Mouse (Mus musculus) hindbrain, embryonic 11.5 days (tissue): ENCODE data around the gene Cacna1b. TPM values are rescaled to one million over a fixed set of nuclear protein-coding genes. Genes with fewer than 3 reads are reported as not detected.

Experiments
- ATAC-seq: fragments of 200-750 bp; cut with Nextera tagmentation; 2 replicates; pipeline ENCODE4 v1.8.0; 2017; ENCODE audit warnings: mild to moderate bottlenecking, moderate TSS enrichment, moderate library complexity; ENCODE audit not compliant: low FRiP score
- DNase-seq: peaks from one replicate; pipeline ENCODE4 v3.0.0-alpha.2; 2015; ENCODE audit warnings: low spot score
- H3K27ac ChIP-seq: fragments of 300-500 bp; sonication (generic); 2 replicates; pipeline ENCODE4 v1.5.1; 2014; ENCODE audit warnings: mild to moderate bottlenecking, low read depth, low read length
- H3K27me3 ChIP-seq: fragments of 300-500 bp; sonication (generic); 2 replicates; pipeline ENCODE4 v1.6.1; 2014; ENCODE audit warnings: mild to moderate bottlenecking, low read length, moderate library complexity, mixed read lengths; ENCODE audit not compliant: control insufficient read depth, insufficient read depth
- H3K36me3 ChIP-seq: fragments of 300-500 bp; sonication (generic); 2 replicates; pipeline ENCODE4 v1.6.1; 2014; ENCODE audit warnings: mild to moderate bottlenecking, low read length, moderate library complexity, mixed read lengths; ENCODE audit not compliant: control insufficient read depth, insufficient read depth
- H3K4me1 ChIP-seq: fragments of 300-500 bp; sonication (generic); replicated peaks from 2 replicates; pipeline ENCODE4 v1.6.1; 2014; ENCODE audit warnings: low read length, mixed read lengths; ENCODE audit not compliant: control insufficient read depth, insufficient read depth
- H3K4me2 ChIP-seq: fragments of 300-500 bp; sonication (generic); replicated peaks from 2 replicates; pipeline ENCODE4 v1.6.1; 2014; ENCODE audit warnings: mild to moderate bottlenecking, low read depth, low read length
- H3K4me3 ChIP-seq: fragments of 300-500 bp; sonication (generic); 2 replicates; pipeline ENCODE4 v1.5.1; 2014; ENCODE audit warnings: low read depth, low read length
- H3K9ac ChIP-seq: fragments of 300-500 bp; sonication (generic); 2 replicates; pipeline ENCODE4 v1.6.1; 2014; ENCODE audit warnings: low read depth, low read length
- H3K9me3 ChIP-seq: fragments of 300-500 bp; sonication (generic); 2 replicates; pipeline ENCODE4 v1.6.1; 2016; ENCODE audit warnings: low read length; ENCODE audit not compliant: control insufficient read depth
- WGBS: fragments of 180-500 bp; shearing (Covaris S2); extraction: QIAGEN DNeasy Blood & Tissue Kit; methylation state at CpG from one replicate; pipeline ENCODE4 v1.1.7; 2014; 5-methylcytosine and 5-hydroxymethylcytosine counted together
- polyA plus RNA-seq: library from polyadenylated mRNA; unstranded; fragments of >200 nt; fragmentation: Nextera tagmentation; extraction: Ambion mirVana; gene quantifications from 2 replicates; pipeline ENCODE4 v1.2.1, GENCODE M21; 2014

The Cacna1b gene
- polyA plus RNA-seq, 1 experiment from 2014 or later, result 4.8 TPM

GRCm38 (mm10) chr2:24747878-24748277 is 15.1 kb downstream of the Cacna1b start:
- Histone ChIP-seq H3K36me3 (no peaks in the 10 kb centered on the region), H3K27me3 (no peaks in the 10 kb centered on the region), H3K27ac (no peak overlapping the region), H3K4me1 (no peaks in the 10 kb centered on the region), H3K4me3 (no peak overlapping the region), H3K9ac (no peak overlapping the region), H3K9me3 (no peaks in the 10 kb centered on the region), H3K4me2 (no peak overlapping the region)
- WGBS, result 69% methylated on average over 7 of the region's 7 CpGs
- ATAC-seq (no peak), DNase-seq (no peak)

- Histone ChIP-seq H3K27me3 (no peaks in the 10 kb centered on the region), H3K36me3 (no peaks in the 10 kb centered on the region), H3K4me2 (no peak overlapping the region), H3K9me3 (no peaks in the 10 kb centered on the region), H3K27ac (no peak overlapping the region), H3K4me1 (no peaks in the 10 kb centered on the region), H3K4me3 (no peak overlapping the region), H3K9ac (no peak overlapping the region)
- DNase-seq (no peak), ATAC-seq (no peak)
- 88% methylated on average over 5 of the region's 5 CpGs for WGBS
Observed at GRCm38 (mm10) chr2:24739701-24740100, 23.3 kb downstream of the Cacna1b start.

GRCm38 (mm10) chr2:24733157-24733556 is 29.8 kb downstream of the Cacna1b start:
- H3K4me3 ChIP-seq, result no peak overlapping the region
- H3K27me3 ChIP-seq, result no peaks in the 10 kb centered on the region
- no peaks in the 10 kb centered on the region for H3K4me1 ChIP-seq
- H3K36me3 ChIP-seq, result no peaks in the 10 kb centered on the region
- no peak for DNase-seq
- whole genome bisulfite sequencing, result 89% methylated on average over 4 of the region's 4 CpGs
- no peak overlapping the region for H3K9ac ChIP-seq
- H3K9me3 ChIP-seq, result no peaks in the 10 kb centered on the region
- no peak for ATAC-seq
- no peak overlapping the region for H3K27ac ChIP-seq
- H3K4me2 ChIP-seq, result no peak overlapping the region

GRCm38 (mm10) chr2:24725865-24726264 is 37.1 kb downstream of the Cacna1b start:
- ATAC-seq (no peak), DNase-seq (no peak)
- H3K27ac ChIP-seq, result no peak overlapping the region
- 97% methylated on average over 4 of the region's 4 CpGs for WGBS
- no peaks in the 10 kb centered on the region for H3K36me3 ChIP-seq
- H3K9ac ChIP-seq, result no peak overlapping the region
- no peaks in the 10 kb centered on the region for H3K4me1 ChIP-seq
- H3K9me3 ChIP-seq, result no peaks in the 10 kb centered on the region
- no peak overlapping the region for H3K4me3 ChIP-seq
- no peaks in the 10 kb centered on the region for H3K27me3 ChIP-seq
- no peak overlapping the region for H3K4me2 ChIP-seq

GRCm38 (mm10) chr2:24719645-24720379 is 43.1 kb downstream of the Cacna1b start:
- DNase-seq (no peak), ATAC-seq (no peak)
- Histone ChIP-seq H3K9me3 (no peaks in the 10 kb centered on the region), H3K27ac (no peak overlapping the region), H3K9ac (no peak overlapping the region), H3K36me3 (no peaks in the 10 kb centered on the region), H3K4me3 (no peak overlapping the region), H3K4me1 (no peaks in the 10 kb centered on the region), H3K4me2 (no peak overlapping the region), H3K27me3 (no peaks in the 10 kb centered on the region)
- WGBS, result 96% methylated on average over 14 of the region's 14 CpGs

- Histone ChIP-seq H3K4me1 (no peaks in the 10 kb centered on the region), H3K36me3 (no peaks in the 10 kb centered on the region), H3K9ac (no peak overlapping the region), H3K9me3 (no peaks in the 10 kb centered on the region), H3K4me2 (no peak overlapping the region), H3K4me3 (no peak overlapping the region), H3K27ac (no peak overlapping the region), H3K27me3 (no peaks in the 10 kb centered on the region)
- DNase-seq, result no peak
- WGBS, result 93% methylated on average over 4 of the region's 4 CpGs
- no peak for ATAC-seq
Observed at GRCm38 (mm10) chr2:24718906-24719305, 44.0 kb downstream of the Cacna1b start.

GRCm38 (mm10) chr2:24717963-24718362 is 45.0 kb downstream of the Cacna1b start:
- Histone ChIP-seq H3K9ac (no peak overlapping the region), H3K36me3 (no peaks in the 10 kb centered on the region), H3K27ac (no peak overlapping the region), H3K27me3 (no peaks in the 10 kb centered on the region), H3K4me3 (no peak overlapping the region), H3K4me2 (no peak overlapping the region), H3K9me3 (no peaks in the 10 kb centered on the region), H3K4me1 (no peaks in the 10 kb centered on the region)
- no peak for ATAC-seq
- 86% methylated on average over 7 of the region's 7 CpGs for WGBS
- DNase-seq, result no peak

- Histone ChIP-seq H3K9ac (no peak overlapping the region), H3K9me3 (no peaks in the 10 kb centered on the region), H3K4me1 (no peaks in the 10 kb centered on the region), H3K36me3 (no peaks in the 10 kb centered on the region), H3K27me3 (no peaks in the 10 kb centered on the region), H3K4me2 (no peak overlapping the region), H3K4me3 (no peak overlapping the region), H3K27ac (no peak overlapping the region)
- 89% methylated on average over 4 of the region's 4 CpGs for WGBS
- no peak for ATAC-seq
- no peak for DNase-seq
Observed at GRCm38 (mm10) chr2:24717461-24717860, 45.5 kb downstream of the Cacna1b start.

- no peak for ATAC-seq
- Histone ChIP-seq H3K27me3 (no peaks in the 10 kb centered on the region), H3K9me3 (no peaks in the 10 kb centered on the region), H3K4me2 (no peak overlapping the region), H3K36me3 (no peaks in the 10 kb centered on the region), H3K9ac (no peak overlapping the region), H3K4me3 (no peak overlapping the region), H3K27ac (no peak overlapping the region), H3K4me1 (no peaks in the 10 kb centered on the region)
- no peak for DNase-seq
- WGBS, result 87% methylated on average over 10 of the region's 10 CpGs
Observed at GRCm38 (mm10) chr2:24705929-24706328, 57.0 kb downstream of the Cacna1b start.
